Mouse (Mus musculus): ENCODE measurements at regions not wholly inside any gene's neighbourhood (a gene's known extent, or its start where the extent isn't known, plus 50 kb on each side); places are given as distances from the start of the nearest gene placed in this dataset.

DNA sequence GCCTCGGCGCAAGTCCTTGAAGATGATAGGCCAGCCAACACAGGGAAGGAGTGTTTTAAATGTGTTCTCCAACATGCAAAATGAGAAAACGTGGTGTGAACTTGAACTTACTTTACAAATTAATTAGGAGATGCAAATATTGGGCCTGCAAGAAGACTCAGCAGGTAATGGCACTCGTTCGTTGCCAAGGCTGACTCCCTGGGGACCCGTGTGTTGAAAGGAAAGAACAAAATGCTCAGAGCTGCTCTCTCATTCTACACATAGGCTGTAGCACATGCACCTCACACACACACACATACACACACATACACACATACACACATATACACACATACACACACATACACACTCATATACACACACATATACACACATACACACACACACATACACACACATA is 74.6 kb upstream of the H2afz start:
- TF ChIP-seq CTCF (IDR thresholded peaks at IDR 0.05; ENCODE audit: low read depth, low read length), result no peak
- no peak for TF ChIP-seq POLR2A (IDR thresholded peaks at IDR 0.05; ENCODE audit: insufficient read depth, low read length)

All from ES-Bruce4 (cell line).